Mouse (Mus musculus): ENCODE data around the gene 4930539E08Rik. TPM values are rescaled to one million over a fixed set of nuclear protein-coding genes. Genes with fewer than 3 reads are reported as not detected.

Gene 4930539E08Rik
- polyA plus RNA-seq, 2 experiments = 0.18 to 0.35 TPM

GRCm38 (mm10) chr17:28894050-28894767, 20.9 kb downstream of the 4930539E08Rik start:
- Histone ChIP-seq H3K36me3 (ENCODE audit: control insufficient read depth, insufficient read depth, low read length) (no peaks in the 10 kb centered on the region), H3K27ac (replicated peaks; ENCODE audit: low read depth, low read length) (no peak overlapping the region), H3K4me2 (replicated peaks; ENCODE audit: low read depth, low read length, severe bottlenecking) (no peak overlapping the region), H3K9me3 (ENCODE audit: control insufficient read depth, low read length) (no peaks in the 10 kb centered on the region), H3K27me3 (ENCODE audit: control insufficient read depth, insufficient read depth, low read length) (no peaks in the 10 kb centered on the region), H3K4me3 (replicated peaks; ENCODE audit: low read length) (no peak overlapping the region), H3K4me1 (ENCODE audit: control insufficient read depth, insufficient read depth, low read length) (no peaks in the 10 kb centered on the region), H3K9ac (ENCODE audit: low read depth, low read length, severe bottlenecking) (no peak overlapping the region)
- ATAC-seq (ENCODE audit: low FRiP score, low read depth) = no peak
- TF ChIP-seq POLR2A (IDR thresholded peaks at IDR 0.05; ENCODE audit: borderline replicate concordance, extremely low read depth, insufficient read depth, insufficient read length) = no peak
- WGBS = 84% methylated on average over 11 of the region's 11 CpGs
- no peak for DNase-seq (ENCODE audit: low spot score)

GRCm38 (mm10) chr17:28886266-28886665, 28.9 kb downstream of the 4930539E08Rik start:
- Histone ChIP-seq H3K4me2 (replicated peaks; ENCODE audit: low read depth, low read length, severe bottlenecking) (no peak overlapping the region), H3K4me3 (replicated peaks; ENCODE audit: low read length) (no peak overlapping the region), H3K9ac (ENCODE audit: low read depth, low read length, severe bottlenecking) (no peak overlapping the region), H3K27ac (replicated peaks; ENCODE audit: low read depth, low read length) (no peak overlapping the region), H3K36me3 (ENCODE audit: control insufficient read depth, insufficient read depth, low read length) (no peaks in the 10 kb centered on the region), H3K9me3 (ENCODE audit: control insufficient read depth, low read length) (no peaks in the 10 kb centered on the region), H3K4me1 (ENCODE audit: control insufficient read depth, insufficient read depth, low read length) (no peaks in the 10 kb centered on the region), H3K27me3 (ENCODE audit: control insufficient read depth, insufficient read depth, low read length) (no peaks in the 10 kb centered on the region)
- 82% methylated on average over 8 of the region's 8 CpGs for WGBS
- DNase-seq (ENCODE audit: low spot score) = no peak
- no peak for TF ChIP-seq POLR2A (IDR thresholded peaks at IDR 0.05; ENCODE audit: borderline replicate concordance, extremely low read depth, insufficient read depth, insufficient read length)
- no peak for ATAC-seq (ENCODE audit: low FRiP score, low read depth)

- DNase-seq (ENCODE audit: low spot score) (no peak), ATAC-seq (ENCODE audit: low FRiP score, low read depth) (no peak)
- Histone ChIP-seq H3K4me1 (ENCODE audit: control insufficient read depth, insufficient read depth, low read length) (no peaks in the 10 kb centered on the region), H3K27me3 (ENCODE audit: control insufficient read depth, insufficient read depth, low read length) (no peaks in the 10 kb centered on the region), H3K9ac (ENCODE audit: low read depth, low read length, severe bottlenecking) (no peak overlapping the region), H3K4me2 (replicated peaks; ENCODE audit: low read depth, low read length, severe bottlenecking) (no peak overlapping the region), H3K27ac (replicated peaks; ENCODE audit: low read depth, low read length) (no peak overlapping the region), H3K9me3 (ENCODE audit: control insufficient read depth, low read length) (no peaks in the 10 kb centered on the region), H3K36me3 (ENCODE audit: control insufficient read depth, insufficient read depth, low read length) (no peaks in the 10 kb centered on the region), H3K4me3 (replicated peaks; ENCODE audit: low read length) (no peak overlapping the region)
- no peak for TF ChIP-seq POLR2A (IDR thresholded peaks at IDR 0.05; ENCODE audit: borderline replicate concordance, extremely low read depth, insufficient read depth, insufficient read length)
- 86% methylated on average over 8 of the region's 8 CpGs for WGBS
These were observed 29.9 kb downstream of the 4930539E08Rik start for GRCm38 (mm10) chr17:28885231-28885630.

- WGBS = 63% methylated on average over 10 of the region's 10 CpGs
- H3K4me2 ChIP-seq (replicated peaks; ENCODE audit: low read depth, low read length, severe bottlenecking) = no peak overlapping the region
- DNase-seq (ENCODE audit: low spot score) (no peak), ATAC-seq (ENCODE audit: low FRiP score, low read depth) (no peak)
- H3K9ac ChIP-seq (ENCODE audit: low read depth, low read length, severe bottlenecking) = no peak overlapping the region
- no peak overlapping the region for H3K4me3 ChIP-seq (replicated peaks; ENCODE audit: low read length)
- no peaks in the 10 kb centered on the region for H3K27me3 ChIP-seq (ENCODE audit: control insufficient read depth, insufficient read depth, low read length)
- no peaks in the 10 kb centered on the region for H3K9me3 ChIP-seq (ENCODE audit: control insufficient read depth, low read length)
- H3K27ac ChIP-seq (replicated peaks; ENCODE audit: low read depth, low read length) = no peak overlapping the region
- H3K4me1 ChIP-seq (ENCODE audit: control insufficient read depth, insufficient read depth, low read length) = 0 out of 2 replicates have a peak, but pooled peaks cover 3% of the 10 kb centered on the region
- no peaks in the 10 kb centered on the region for H3K36me3 ChIP-seq (ENCODE audit: control insufficient read depth, insufficient read depth, low read length)
- TF ChIP-seq POLR2A (IDR thresholded peaks at IDR 0.05; ENCODE audit: borderline replicate concordance, extremely low read depth, insufficient read depth, insufficient read length) = no peak
These were observed 31.1 kb downstream of the 4930539E08Rik start for GRCm38 (mm10) chr17:28883941-28884516.

- Histone ChIP-seq H3K4me2 (replicated peaks; ENCODE audit: low read depth, low read length, severe bottlenecking) (no peak overlapping the region), H3K4me1 (ENCODE audit: control insufficient read depth, insufficient read depth, low read length) (0 out of 2 replicates have a peak, but pooled peaks cover 3% of the 10 kb centered on the region), H3K9me3 (ENCODE audit: control insufficient read depth, low read length) (no peaks in the 10 kb centered on the region), H3K36me3 (ENCODE audit: control insufficient read depth, insufficient read depth, low read length) (no peaks in the 10 kb centered on the region), H3K27ac (replicated peaks; ENCODE audit: low read depth, low read length) (no peak overlapping the region), H3K9ac (ENCODE audit: low read depth, low read length, severe bottlenecking) (no peak overlapping the region), H3K4me3 (replicated peaks; ENCODE audit: low read length) (no peak overlapping the region), H3K27me3 (ENCODE audit: control insufficient read depth, insufficient read depth, low read length) (no peaks in the 10 kb centered on the region)
- no peak for ATAC-seq (ENCODE audit: low FRiP score, low read depth)
- 56% methylated on average over 8 of the region's 8 CpGs for WGBS
- DNase-seq (ENCODE audit: low spot score) = no peak
- TF ChIP-seq POLR2A (IDR thresholded peaks at IDR 0.05; ENCODE audit: borderline replicate concordance, extremely low read depth, insufficient read depth, insufficient read length) = no peak
These were observed 32.3 kb downstream of the 4930539E08Rik start for GRCm38 (mm10) chr17:28882810-28883209.

All from limb, embryonic 14.5 days (tissue).